Mouse (Mus musculus) stomach, embryonic 14.5 days (tissue): Measurements from ENCODE around the gene Ngef. TPM values are rescaled to one million over a fixed set of nuclear protein-coding genes. Genes with fewer than 3 reads are reported as not detected.

Experiments used
- ATAC-seq: fragments of 200-750 bp; cut with Nextera tagmentation; 2 replicates; pipeline ENCODE4 v1.8.0; 2017; ENCODE audit warnings: low read depth, moderate TSS enrichment; ENCODE audit not compliant: insufficient number of reproducible peaks, insufficient read depth, low FRiP score
- H3K27ac ChIP-seq: fragments of 300-500 bp; sonication (generic); 2 replicates; pipeline ENCODE4 v1.5.1; 2014; ENCODE audit warnings: mild to moderate bottlenecking, low read length, moderate library complexity, mixed read lengths
- H3K27me3 ChIP-seq: fragments of 300-500 bp; sonication (generic); 2 replicates; pipeline ENCODE4 v1.6.1; 2014; ENCODE audit warnings: low read length, control low read depth, mixed read lengths; ENCODE audit not compliant: control insufficient read depth, insufficient read depth
- H3K36me3 ChIP-seq: fragments of 300-500 bp; sonication (generic); 2 replicates; pipeline ENCODE4 v1.6.1; 2014; ENCODE audit warnings: mild to moderate bottlenecking, control low read depth, low read length, moderate library complexity, mixed read lengths; ENCODE audit not compliant: control insufficient read depth, insufficient read depth
- H3K4me1 ChIP-seq: fragments of 300-500 bp; sonication (generic); 2 replicates; pipeline ENCODE4 v1.6.1; 2014; ENCODE audit warnings: low read length, control low read depth, mixed read lengths; ENCODE audit not compliant: control insufficient read depth, insufficient read depth
- H3K4me2 ChIP-seq: fragments of 300-500 bp; sonication (generic); replicated peaks from 2 replicates; pipeline ENCODE4 v1.6.1; 2014; ENCODE audit warnings: low read depth, low read length, control low read depth
- H3K4me3 ChIP-seq: fragments of 300-500 bp; sonication (generic); 2 replicates; pipeline ENCODE4 v1.5.1; 2014; ENCODE audit warnings: low read depth, low read length, control low read depth
- H3K9ac ChIP-seq: fragments of 300-500 bp; sonication (generic); replicated peaks from 2 replicates; pipeline ENCODE4 v1.6.1; 2014; ENCODE audit warnings: low read depth, mild to moderate bottlenecking, control low read depth, low read length, moderate library complexity, mixed read lengths
- H3K9me3 ChIP-seq: fragments of 300-500 bp; sonication (generic); 2 replicates; pipeline ENCODE4 v1.6.1; 2016; ENCODE audit warnings: low read depth, low read length, control low read depth; ENCODE audit not compliant: control insufficient read depth
- WGBS: fragments of 180-500 bp; shearing (Covaris S2); extraction: QIAGEN DNeasy Blood & Tissue Kit; methylation state at CpG from one replicate; pipeline ENCODE4 v1.1.7; 2014; 5-methylcytosine and 5-hydroxymethylcytosine counted together
- polyA plus RNA-seq: library from polyadenylated mRNA; unstranded; fragments of >200 nt; fragmentation: Nextera tagmentation; extraction: Ambion mirVana; gene quantifications from 2 replicates; pipeline ENCODE4 v1.2.1, GENCODE M21; 2014

Gene Ngef
- polyA plus RNA-seq, 1 experiment from 2014 or later, result 7.4 TPM

DNA sequence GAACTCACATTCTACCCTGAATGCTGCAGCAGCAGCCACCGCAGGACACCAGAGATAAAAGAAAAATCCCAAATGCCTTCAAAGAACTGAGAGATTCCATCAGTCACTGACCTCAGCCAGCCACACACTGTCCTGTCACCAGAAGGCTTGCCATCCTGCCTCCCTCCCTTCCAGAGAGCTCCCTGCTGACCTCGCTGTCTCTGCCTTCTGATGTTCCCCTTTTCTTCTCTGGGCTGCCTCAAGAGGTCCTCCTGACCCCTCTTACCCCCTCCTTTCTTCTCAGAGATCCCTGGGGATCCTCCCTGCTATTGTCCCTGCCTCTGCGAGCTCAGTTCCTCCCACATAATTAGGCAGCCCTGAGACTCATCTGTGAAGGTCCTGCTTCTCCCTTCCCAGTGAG, 7.2 kb upstream of the Ngef start:
- no peaks in the 10 kb centered on the region for H3K36me3 ChIP-seq
- ATAC-seq, result no peak
- no peak overlapping the region for H3K27ac ChIP-seq
- 41% methylated on average over 3 of the region's 3 CpGs for WGBS
- no peaks in the 10 kb centered on the region for H3K4me1 ChIP-seq
- no peak overlapping the region for H3K4me3 ChIP-seq
- no peaks in the 10 kb centered on the region for H3K9me3 ChIP-seq
- no peak overlapping the region for H3K9ac ChIP-seq
- H3K27me3 ChIP-seq, result no peaks in the 10 kb centered on the region
- no peak overlapping the region for H3K4me2 ChIP-seq

GRCm38 (mm10) chr1:87578965-87579364, 5.3 kb upstream of the Ngef start:
- Histone ChIP-seq H3K27me3 (no peaks in the 10 kb centered on the region), H3K4me2 (no peak overlapping the region), H3K4me3 (no peak overlapping the region), H3K9ac (no peak overlapping the region), H3K36me3 (no peaks in the 10 kb centered on the region), H3K4me1 (no peaks in the 10 kb centered on the region), H3K9me3 (no peaks in the 10 kb centered on the region), H3K27ac (no peak overlapping the region)
- 82% methylated on average over 6 of the region's 6 CpGs for WGBS
- no peak for ATAC-seq

GRCm38 (mm10) chr1:87574785-87575184, 1.1 kb upstream of the Ngef start:
- no peak overlapping the region for H3K4me2 ChIP-seq
- no peaks in the 10 kb centered on the region for H3K36me3 ChIP-seq
- no peak overlapping the region for H3K9ac ChIP-seq
- H3K9me3 ChIP-seq, result no peaks in the 10 kb centered on the region
- no peak overlapping the region for H3K4me3 ChIP-seq
- peak; percentile 80 for ATAC-seq
- no peaks in the 10 kb centered on the region for H3K27me3 ChIP-seq
- peak overlapping the region; percentile 70 for H3K27ac ChIP-seq
- H3K4me1 ChIP-seq, result no peaks in the 10 kb centered on the region
- WGBS, result 43% methylated on average over 7 of the region's 7 CpGs

DNA sequence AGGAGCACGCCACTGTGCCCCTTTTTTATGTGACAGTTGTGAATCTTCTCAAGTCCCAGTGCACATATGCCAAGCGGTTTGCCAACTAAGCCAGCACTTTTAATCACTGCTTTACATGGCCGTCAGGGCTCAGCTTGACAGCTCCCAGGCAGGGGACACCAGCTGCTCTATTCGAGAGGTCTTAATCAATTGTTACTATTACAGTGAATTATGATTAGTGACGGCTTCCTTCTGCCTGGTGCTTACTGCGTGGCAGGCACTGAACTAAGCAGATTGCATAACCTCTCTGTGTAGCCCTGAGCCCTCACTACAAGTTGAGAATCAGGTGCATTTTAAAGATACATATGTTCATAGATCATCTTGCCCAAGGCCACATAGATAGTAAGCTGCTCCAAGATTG, 683 bp upstream of the Ngef start:
- Histone ChIP-seq H3K4me1 (no peaks in the 10 kb centered on the region), H3K36me3 (no peaks in the 10 kb centered on the region), H3K27ac (peak overlapping the region; percentile 34; the same call in 1 of the 2 replicates), H3K9ac (no peak overlapping the region), H3K4me2 (no peak overlapping the region), H3K4me3 (no peak overlapping the region), H3K27me3 (no peaks in the 10 kb centered on the region), H3K9me3 (no peaks in the 10 kb centered on the region)
- WGBS, result 42% methylated on average over 6 of the region's 6 CpGs
- no peak for ATAC-seq

GRCm38 (mm10) chr1:87573261-87573660, 409 bp downstream of the Ngef start:
- no peaks in the 10 kb centered on the region for H3K9me3 ChIP-seq
- H3K9ac ChIP-seq, result no peak overlapping the region
- H3K4me1 ChIP-seq, result no peaks in the 10 kb centered on the region
- H3K4me3 ChIP-seq, result peak overlapping the region; percentile 15; the same call in 1 of the 2 replicates
- whole genome bisulfite sequencing, result 65% methylated on average over 5 of the region's 5 CpGs
- no peaks in the 10 kb centered on the region for H3K36me3 ChIP-seq
- peak overlapping the region; percentile 11; the same call in 1 of the 2 replicates for H3K4me2 ChIP-seq
- H3K27ac ChIP-seq, result peak overlapping the region; percentile 21; the same call in 1 of the 2 replicates
- no peak for ATAC-seq
- no peaks in the 10 kb centered on the region for H3K27me3 ChIP-seq

DNA sequence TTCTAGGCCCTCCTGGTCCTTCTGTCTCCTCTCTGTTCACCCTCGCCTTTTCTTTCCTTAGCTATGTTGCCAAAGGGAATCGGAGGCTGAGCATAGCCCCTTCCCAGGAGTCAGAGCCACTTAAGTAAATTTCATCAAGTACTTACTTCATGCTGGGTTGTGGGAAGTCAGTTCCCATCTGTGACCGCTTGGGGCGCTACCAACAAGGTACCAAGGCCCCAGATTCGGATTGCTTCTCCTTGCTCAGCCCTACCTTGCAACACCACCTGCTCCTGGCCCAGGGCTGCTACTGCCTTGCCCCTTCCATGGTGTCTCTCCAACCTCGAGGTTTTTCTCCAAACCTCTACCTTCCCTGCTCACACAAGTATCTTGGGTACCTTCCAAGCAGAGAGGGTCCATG, 5.3 kb downstream of the Ngef start:
- Histone ChIP-seq H3K4me3 (no peak overlapping the region), H3K27ac (no peak overlapping the region), H3K4me1 (no peaks in the 10 kb centered on the region), H3K36me3 (no peaks in the 10 kb centered on the region), H3K9ac (no peak overlapping the region), H3K4me2 (no peak overlapping the region), H3K9me3 (no peaks in the 10 kb centered on the region), H3K27me3 (no peaks in the 10 kb centered on the region)
- 45% methylated on average over 6 of the region's 6 CpGs for WGBS
- no peak for ATAC-seq

DNA sequence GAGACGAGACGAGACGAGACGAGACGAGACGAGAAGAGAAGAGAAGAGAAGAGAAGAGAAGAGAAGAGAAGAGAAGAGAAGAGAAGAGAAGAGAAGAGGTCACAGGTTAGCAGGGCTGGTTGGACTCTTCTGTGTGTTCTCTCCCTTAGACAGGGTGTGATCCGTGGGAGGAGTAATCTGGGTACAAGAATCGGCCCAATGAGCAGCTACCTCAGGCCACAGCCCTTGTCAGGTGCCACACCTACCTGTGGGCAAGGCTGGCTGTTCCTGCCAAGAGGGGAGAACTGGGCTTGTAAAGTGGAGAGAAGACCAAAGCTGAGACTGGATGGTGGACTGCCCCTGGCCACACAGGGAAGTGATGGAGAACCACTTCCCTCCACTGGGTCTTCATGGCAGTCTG, 7.9 kb downstream of the Ngef start:
- Histone ChIP-seq H3K27me3 (no peaks in the 10 kb centered on the region), H3K4me1 (no peaks in the 10 kb centered on the region), H3K4me3 (no peak overlapping the region), H3K36me3 (no peaks in the 10 kb centered on the region), H3K4me2 (no peak overlapping the region), H3K9ac (no peak overlapping the region), H3K27ac (no peak overlapping the region), H3K9me3 (no peaks in the 10 kb centered on the region)
- no peak for ATAC-seq
- WGBS, result 95% methylated on average over 7 of the region's 8 CpGs

GRCm38 (mm10) chr1:87562967-87563366, 10.7 kb downstream of the Ngef start:
- Histone ChIP-seq H3K4me2 (no peak overlapping the region), H3K9me3 (no peaks in the 10 kb centered on the region), H3K36me3 (no peaks in the 10 kb centered on the region), H3K9ac (no peak overlapping the region), H3K27ac (no peak overlapping the region), H3K27me3 (no peaks in the 10 kb centered on the region), H3K4me1 (no peaks in the 10 kb centered on the region), H3K4me3 (no peak overlapping the region)
- 74% methylated on average over 3 of the region's 3 CpGs for WGBS
- no peak for ATAC-seq

DNA sequence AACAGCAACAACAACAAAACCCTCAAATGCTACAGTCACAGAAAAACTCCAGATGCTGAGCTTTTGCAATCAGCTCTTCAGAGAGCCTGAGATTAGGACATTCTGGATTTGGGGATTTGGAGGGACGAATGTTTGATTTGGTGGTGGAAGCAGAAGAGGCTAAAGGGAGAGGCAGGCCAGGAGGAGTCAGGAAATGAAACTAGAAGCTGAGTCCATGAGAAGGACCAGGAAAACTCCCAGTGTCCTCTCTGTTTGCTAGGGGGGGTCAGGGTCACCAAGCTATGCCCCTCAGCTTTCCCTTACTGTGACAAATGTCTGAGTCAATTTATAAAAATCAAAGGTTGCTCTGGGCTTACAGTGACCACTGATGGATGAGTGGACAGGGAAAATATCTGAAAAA, 20.1 kb downstream of the Ngef start:
- Histone ChIP-seq H3K27ac (no peak overlapping the region), H3K4me2 (no peak overlapping the region), H3K4me1 (no peaks in the 10 kb centered on the region), H3K9me3 (no peaks in the 10 kb centered on the region), H3K27me3 (no peaks in the 10 kb centered on the region), H3K9ac (no peak overlapping the region), H3K4me3 (no peak overlapping the region), H3K36me3 (no peaks in the 10 kb centered on the region)
- 52% methylated on average over 1 of the region's 1 CpGs for WGBS
- no peak for ATAC-seq
